Mouse (Mus musculus) cerebellum, adult (tissue): Measurements from ENCODE around the gene Gm21294.
"Not testable (repeated sequence)": the region's sequence is repeated elsewhere in the genome, so short reads cannot be mapped to it uniquely, and the experiment has no call there.

Experiments used
- ATAC-seq: cut with Nextera tagmentation; 2 replicates; pipeline ENCODE4 v1.9.2; 2017; ENCODE audit warnings: mild to moderate bottlenecking, moderate library complexity, mixed read lengths; ENCODE audit not compliant: insufficient number of reproducible peaks, low FRiP score, low TSS enrichment

Gene Gm21294

GRCm38 (mm10) chrY:89052506-89052905 is at the start of gene Gm21294:
Gene Gm21294 (plus strand): TSS chrY:89052806.
- not testable (repeated sequence) for ATAC-seq

- ATAC-seq, result not testable (repeated sequence)
Measured at GRCm38 (mm10) chrY:89126246-89126645, 73.6 kb downstream of the Gm21294 start.
